Mouse (Mus musculus) T-helper 17 cell (primary cell): ENCODE measurements around the gene Bbof1.

Source experiments
- in situ Hi-C, 2 experiments: fragments of 300-600 bp; cut with MboI, MseI; formaldehyde crosslinking; loops; 1 replicate in 1 of 2; 2 replicates in 1 of 2; pipeline ENCODE4 v1.15.1; 2025; ENCODE audit warnings: high pct_unique_total_duplicates in 2 of 2

The Bbof1 gene

GRCm38 (mm10) chr12:84461416-84461815 lies 52.5 kb downstream of the Bbof1 start:
- in situ Hi-C loops = loop anchor here in 1 of 2 experiments (5.0 kb wide), 1 partner anchor 49 kb away; no protein-coding TSS in a partner anchor

GRCm38 (mm10) chr12:84462856-84463255 lies 54.0 kb downstream of the Bbof1 start:
- in situ Hi-C loops = loop anchor here in 1 of 2 experiments (5.0 kb wide), 1 partner anchor 51 kb away; no protein-coding TSS in a partner anchor

DNA sequence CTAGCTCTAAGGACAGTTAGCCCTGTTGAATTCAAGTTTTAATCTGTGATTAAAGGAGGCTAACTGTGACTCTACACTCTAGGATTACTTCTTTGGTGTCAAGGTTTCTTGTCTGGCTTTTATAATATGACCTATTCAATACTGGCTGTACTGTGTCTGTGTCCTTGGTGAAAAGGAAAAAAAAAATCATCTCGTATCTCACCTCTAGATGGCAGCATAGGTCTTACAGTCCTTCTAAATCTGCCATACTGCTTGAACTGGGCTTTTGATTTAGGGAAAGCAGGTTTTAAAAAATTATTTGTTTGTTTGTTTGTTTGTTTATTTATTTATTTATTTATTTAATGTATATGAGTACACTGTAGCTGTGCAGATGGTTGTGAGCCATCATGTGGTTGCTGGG lies 59.8 kb downstream of the Bbof1 start:
- in situ Hi-C loops = no loop called here

DNA sequence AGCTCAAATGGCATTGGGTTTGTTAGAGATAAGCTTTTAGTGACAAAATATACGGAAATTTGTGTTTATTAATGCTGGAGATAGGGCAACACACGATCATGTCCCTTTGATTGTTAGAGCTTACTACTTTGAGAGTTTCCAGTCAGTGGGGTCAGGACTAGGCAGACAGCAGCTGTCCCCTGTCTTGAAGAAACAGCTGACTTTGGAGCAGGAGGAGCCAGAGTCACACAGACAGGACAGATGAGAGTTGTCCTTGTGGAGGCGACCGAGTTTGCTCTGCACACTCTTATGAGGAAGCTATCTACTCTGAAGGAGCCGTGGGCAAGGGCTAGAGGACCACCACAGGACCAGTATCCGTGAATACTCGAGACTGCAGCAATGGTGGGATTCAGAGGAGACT lies 70.1 kb downstream of the Bbof1 start:
- in situ Hi-C loops = loop anchor here in 1 of 2 experiments (5.0 kb wide), 1 partner anchor 88 kb away; the partner anchor contains the start of gene Vsx2

- in situ Hi-C loops = no loop called here
Measured at GRCm38 (mm10) chr12:84481251-84481650, 72.4 kb downstream of the Bbof1 start.

DNA sequence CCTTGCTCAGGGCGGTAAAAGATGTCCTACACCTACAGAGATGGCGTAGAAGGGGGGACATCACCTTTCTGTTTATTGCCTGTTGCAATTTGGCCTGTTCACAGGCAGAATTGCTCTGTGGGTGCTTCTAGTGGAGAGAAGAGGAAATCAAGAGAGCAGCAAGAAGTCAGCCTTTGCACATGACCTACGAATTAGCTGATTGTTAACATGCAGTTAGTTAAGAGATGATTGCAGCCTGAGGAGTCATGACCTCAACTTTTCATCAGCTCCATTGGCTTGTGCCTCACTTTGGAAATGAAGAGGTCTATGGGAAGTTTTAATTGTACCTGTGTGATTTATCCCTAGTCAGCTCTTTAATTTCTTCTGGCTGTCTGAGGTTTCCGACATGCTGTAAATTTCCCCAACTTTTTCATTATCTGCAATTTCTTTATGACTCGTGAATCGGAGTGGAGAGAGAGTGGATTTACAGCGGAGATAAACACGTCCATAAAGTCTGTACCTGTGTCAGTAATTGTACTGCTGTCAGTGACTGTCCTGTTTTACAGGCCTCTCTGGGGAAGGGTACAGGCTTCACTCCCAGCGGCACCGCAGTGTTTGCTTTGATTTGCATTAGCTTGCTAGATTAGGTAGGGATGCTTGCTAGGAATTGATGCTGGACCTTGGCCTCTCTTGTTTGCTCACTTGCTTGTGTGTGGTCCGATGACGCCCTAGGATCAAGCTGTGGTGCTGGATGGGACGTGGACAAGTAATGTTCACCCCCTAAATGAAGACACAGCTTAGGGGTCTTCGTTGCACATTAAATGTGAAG lies 74.1 kb downstream of the Bbof1 start:
- in situ Hi-C loops = no loop called here

DNA sequence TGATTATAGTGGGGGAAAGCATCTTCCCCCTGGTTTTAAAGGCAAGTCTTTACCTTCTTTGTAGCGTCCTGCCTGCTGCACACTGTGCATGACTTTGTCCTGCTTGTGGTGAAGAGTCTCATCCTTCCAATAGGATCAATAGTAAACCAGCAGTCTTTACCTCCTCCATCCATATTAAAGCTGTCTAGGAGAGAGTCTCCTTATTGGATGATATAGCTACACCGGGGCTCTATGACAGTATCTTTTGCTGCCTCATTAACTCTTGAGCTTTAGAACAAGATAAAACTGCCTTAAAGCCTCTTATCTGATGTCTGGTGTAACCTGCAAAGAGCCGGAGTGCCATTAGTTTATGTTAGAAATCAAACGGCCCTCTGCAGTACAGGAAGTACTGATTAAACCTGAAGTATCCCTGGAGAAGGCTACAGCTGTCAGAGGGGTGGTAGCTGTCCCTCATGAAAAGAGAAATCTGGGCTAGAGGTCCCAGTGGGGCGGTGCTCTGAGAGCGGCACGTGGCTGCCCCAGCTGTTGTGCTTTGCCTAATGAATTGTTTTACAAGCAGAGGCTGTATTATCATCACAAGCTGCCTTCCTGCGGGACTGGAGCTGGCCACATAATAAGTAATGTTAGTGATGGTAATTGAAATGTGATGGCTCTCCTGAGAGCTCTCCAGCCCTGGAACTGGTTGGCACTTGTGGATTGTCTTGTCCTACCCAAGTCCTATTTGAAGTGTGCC lies 78.6 kb downstream of the Bbof1 start:
- in situ Hi-C loops = no loop called here
